Mouse (Mus musculus) liver, postnatal 0 days (tissue): ENCODE data around the gene Decr2.

Experiments
- CTCF ChIP-seq: sonication (generic); IDR thresholded peaks from 2 replicates; pipeline ENCODE4 v1.5.1; 2016; ENCODE audit warnings: antibody characterized with exemption, low read depth
- EP300 ChIP-seq: IDR thresholded peaks from 2 replicates; pipeline ENCODE4 v1.6.1; 2016; ENCODE audit warnings: antibody characterized with exemption, low read depth, mild to moderate bottlenecking

GRCm38 (mm10) chr17:26055164-26055563 lies 35.0 kb downstream of the Decr2 start:
- TF ChIP-seq EP300, result no peak
- no peak for TF ChIP-seq CTCF
